Mouse (Mus musculus) embryonic fibroblast, embryonic 13.5 days (primary cell): ENCODE results near the gene Ptprt.

Experiments used
- CTCF ChIP-seq: IDR thresholded peaks from 2 replicates; pipeline ENCODE4 v1.5.1; 2011; ENCODE audit warnings: mild to moderate bottlenecking, control low read depth, low read length, moderate library complexity, borderline replicate concordance; ENCODE audit not compliant: insufficient read depth
- POLR2A ChIP-seq: IDR thresholded peaks from 2 replicates; pipeline ENCODE4 v1.6.1; 2011; ENCODE audit warnings: low read depth, mild to moderate bottlenecking, control low read depth, low read length, moderate library complexity

- TF ChIP-seq CTCF (no peak), POLR2A (no peak)
These were observed 1133.8 kb downstream of the Ptprt start for GRCm38 (mm10) chr2:161527192-161527591.
